Mouse (Mus musculus) neural tube, embryonic 15.5 days (tissue): Measurements from ENCODE around the gene Tbc1d17. TPM values are rescaled to one million over a fixed set of nuclear protein-coding genes. Genes with fewer than 3 reads are reported as not detected.

Experiments used
- ATAC-seq: fragments of 200-750 bp; cut with Nextera tagmentation; 2 replicates; pipeline ENCODE4 v1.8.0; 2017; ENCODE audit warnings: mild to moderate bottlenecking, moderate TSS enrichment, moderate library complexity; ENCODE audit not compliant: low FRiP score
- H3K27ac ChIP-seq: fragments of 300-500 bp; sonication (generic); replicated peaks from 2 replicates; pipeline ENCODE4 v1.5.1; 2015; ENCODE audit warnings: mild to moderate bottlenecking, inconsistent platforms
- H3K27me3 ChIP-seq: fragments of 300-500 bp; sonication (generic); replicated peaks from 2 replicates; pipeline ENCODE4 v1.6.1; 2015; ENCODE audit warnings: inconsistent platforms
- H3K36me3 ChIP-seq: fragments of 300-500 bp; sonication (generic); 2 replicates; pipeline ENCODE4 v1.6.1; 2015; ENCODE audit warnings: inconsistent platforms
- H3K4me1 ChIP-seq: fragments of 300-500 bp; sonication (generic); 2 replicates; pipeline ENCODE4 v1.6.1; 2015; ENCODE audit warnings: inconsistent platforms
- H3K4me2 ChIP-seq: fragments of 300-500 bp; sonication (generic); 2 replicates; pipeline ENCODE4 v1.6.1; 2015; ENCODE audit warnings: inconsistent platforms, mild to moderate bottlenecking, moderate library complexity
- H3K4me3 ChIP-seq: fragments of 300-500 bp; sonication (generic); replicated peaks from 2 replicates; pipeline ENCODE4 v1.5.1; 2015; ENCODE audit warnings: mild to moderate bottlenecking, inconsistent platforms
- H3K9ac ChIP-seq: fragments of 300-500 bp; sonication (generic); replicated peaks from 2 replicates; pipeline ENCODE4 v1.6.1; 2015; ENCODE audit warnings: mild to moderate bottlenecking, inconsistent platforms
- H3K9me3 ChIP-seq: fragments of 300-500 bp; sonication (generic); replicated peaks from 2 replicates; pipeline ENCODE4 v1.6.1; 2016; ENCODE audit warnings: inconsistent platforms
- WGBS: fragments of 180-500 bp; shearing (Covaris S2); methylation state at CpG from one replicate; pipeline ENCODE4 v1.1.7; 2015; ENCODE audit warnings: mixed read lengths; 5-methylcytosine and 5-hydroxymethylcytosine counted together
- microRNA counts: library from miRNA; unstranded; fragments of <30 nt; microRNA quantifications from one replicate; lab custom pipeline; 2016
- microRNA-seq: library from miRNA; unstranded; fragments of <30 nt; microRNA quantifications from one replicate; pipeline ENCODE4, GENCODE M21; 2017
- polyA plus RNA-seq: library from polyadenylated mRNA; unstranded; fragments of >200 nt; fragmentation: Nextera tagmentation; extraction: Ambion mirVana; gene quantifications from 2 replicates; pipeline ENCODE4 v1.2.1, GENCODE M21; 2015

Gene Tbc1d17
- polyA plus RNA-seq, 1 experiment from 2014 or later, result 110 TPM

- Histone ChIP-seq H3K27ac (no peak overlapping the region), H3K27me3 (no peaks in the 10 kb centered on the region), H3K4me2 (no peak overlapping the region), H3K9me3 (no peaks in the 10 kb centered on the region), H3K4me1 (peaks cover 7% of the 10 kb centered on the region), H3K36me3 (no peaks in the 10 kb centered on the region), H3K4me3 (no peak overlapping the region), H3K9ac (no peak overlapping the region)
- WGBS, result 86% methylated on average over 4 of the region's 4 CpGs
- ATAC-seq, result no peak
Observed at GRCm38 (mm10) chr7:44810365-44810764, 38.5 kb downstream of the Tbc1d17 start.

DNA sequence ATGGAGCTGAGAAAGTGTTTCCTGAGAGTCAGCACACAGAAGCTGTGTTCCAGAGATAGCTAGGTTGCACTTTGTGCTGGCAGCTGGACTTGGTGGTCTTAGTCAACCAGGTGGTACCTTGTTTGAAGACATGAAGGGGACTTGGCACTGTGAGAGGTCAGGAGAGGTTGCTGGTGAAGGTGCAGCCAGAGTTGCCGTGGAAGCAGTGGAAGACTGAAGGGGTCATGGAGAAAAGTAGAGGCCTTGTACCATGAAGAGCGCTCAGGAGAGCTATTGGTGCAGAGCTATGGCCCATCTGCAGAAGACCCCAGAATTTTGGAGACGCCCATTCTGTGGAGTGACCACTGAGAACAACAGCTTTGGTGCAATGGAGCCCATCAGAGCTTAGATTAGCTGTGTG, 39.4 kb downstream of the Tbc1d17 start:
- no peak overlapping the region for H3K27ac ChIP-seq
- H3K9ac ChIP-seq, result no peak overlapping the region
- no peaks in the 10 kb centered on the region for H3K27me3 ChIP-seq
- H3K9me3 ChIP-seq, result no peaks in the 10 kb centered on the region
- 90% methylated on average over 3 of the region's 3 CpGs for WGBS
- H3K36me3 ChIP-seq, result no peaks in the 10 kb centered on the region
- no peaks in the 10 kb centered on the region for H3K4me1 ChIP-seq
- H3K4me2 ChIP-seq, result no peak overlapping the region
- no peak overlapping the region for H3K4me3 ChIP-seq
- no peak for ATAC-seq

GRCm38 (mm10) chr7:44808927-44809326, 40.0 kb downstream of the Tbc1d17 start:
- Histone ChIP-seq H3K9ac (no peak overlapping the region), H3K36me3 (no peaks in the 10 kb centered on the region), H3K4me3 (no peak overlapping the region), H3K4me1 (no peaks in the 10 kb centered on the region), H3K27ac (no peak overlapping the region), H3K27me3 (no peaks in the 10 kb centered on the region), H3K4me2 (no peak overlapping the region), H3K9me3 (no peaks in the 10 kb centered on the region)
- WGBS, result 82% methylated on average over 2 of the region's 2 CpGs
- no peak for ATAC-seq

DNA sequence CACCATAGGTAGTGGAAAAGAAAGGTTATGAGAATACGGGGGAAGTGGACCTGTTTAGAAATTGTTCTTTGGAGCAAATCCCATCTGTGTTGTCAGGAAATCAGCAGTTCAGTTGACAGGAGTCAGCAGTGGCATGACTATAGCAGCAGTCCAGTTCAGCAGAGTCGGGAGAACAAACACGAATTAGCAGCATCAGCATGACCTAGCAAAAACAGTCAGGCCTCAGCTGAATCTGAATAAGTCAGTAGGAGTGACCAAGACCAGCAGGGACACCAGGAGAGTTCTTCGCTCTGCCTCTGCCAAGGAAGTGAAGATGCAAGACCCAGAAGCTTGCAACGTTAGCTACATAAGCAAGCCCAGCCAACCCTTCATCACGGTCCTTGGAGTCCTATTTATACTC, 56.1 kb downstream of the Tbc1d17 start:
- 88% methylated on average over 6 of the region's 6 CpGs for WGBS
- Histone ChIP-seq H3K4me1 (no peaks in the 10 kb centered on the region), H3K9me3 (no peaks in the 10 kb centered on the region), H3K4me3 (no peak overlapping the region), H3K9ac (no peak overlapping the region), H3K4me2 (no peak overlapping the region), H3K36me3 (no peaks in the 10 kb centered on the region), H3K27ac (no peak overlapping the region), H3K27me3 (no peaks in the 10 kb centered on the region)
- ATAC-seq, result no peak

DNA sequence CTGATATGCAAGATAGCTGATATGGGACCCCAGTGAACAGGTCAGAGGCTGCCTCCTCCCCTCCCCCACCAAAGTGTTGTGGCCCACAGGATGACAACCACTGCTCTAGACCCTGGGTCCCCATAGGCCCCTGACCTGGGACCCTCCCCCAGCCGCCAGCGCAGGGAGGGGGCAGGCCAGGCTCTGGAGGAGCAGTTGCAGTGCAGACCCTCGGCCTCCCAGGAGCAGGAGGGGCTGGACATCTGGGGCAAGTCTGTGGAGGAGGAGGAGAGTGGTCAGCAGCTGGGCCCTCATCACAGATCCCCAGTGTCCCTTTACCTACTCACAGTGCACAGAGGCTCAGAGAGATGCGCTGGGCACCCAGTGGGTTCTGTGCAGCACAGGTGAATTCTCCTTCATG, 58.8 kb downstream of the Tbc1d17 start:
- WGBS, result 55% methylated on average over 4 of the region's 4 CpGs
- H3K4me3 ChIP-seq, result no peak overlapping the region
- H3K36me3 ChIP-seq, result no peaks in the 10 kb centered on the region

GRCm38 (mm10) chr7:44789531-44789930, 59.3 kb downstream of the Tbc1d17 start:
- no peak overlapping the region for H3K4me3 ChIP-seq
- no peak overlapping the region for H3K4me2 ChIP-seq
- no peak overlapping the region for H3K27ac ChIP-seq
- no peak for ATAC-seq
- H3K9me3 ChIP-seq, result no peaks in the 10 kb centered on the region
- H3K9ac ChIP-seq, result no peak overlapping the region
- WGBS, result 83% methylated on average over 3 of the region's 3 CpGs
- no peaks in the 10 kb centered on the region for H3K36me3 ChIP-seq
- H3K27me3 ChIP-seq, result no peaks in the 10 kb centered on the region; the same call in 1 of the 2 replicates
- no peaks in the 10 kb centered on the region for H3K4me1 ChIP-seq

More for the DNA sequence above, 58.8 kb downstream of the Tbc1d17 start:
- no peaks in the 10 kb centered on the region for H3K9me3 ChIP-seq
- H3K4me1 ChIP-seq, result no peaks in the 10 kb centered on the region
- H3K27ac ChIP-seq, result no peak overlapping the region
- H3K27me3 ChIP-seq, result no peaks in the 10 kb centered on the region; the same call in 1 of the 2 replicates
- H3K4me2 ChIP-seq, result no peak overlapping the region
- H3K9ac ChIP-seq, result no peak overlapping the region
- no peak for ATAC-seq

MicroRNAs within 50 kb of the gene (microRNA counts, 519-probe panel; counts per million panel counts)
- microRNA mmu-miR-707 (lab: Ali Mortazavi, UCI), result not detected

Small RNA genes lying within 50 kb of the gene (microRNA-seq; reads per million reads assigned to microRNA genes)
- not detected for gene Mir707

Other genes starting within 250 kb of the Tbc1d17 start
- gene Myh14, start 178.2 kb downstream of the Tbc1d17 start, polyA plus RNA-seq, result 4.8 and 6.0 TPM in 2 replicates
- gene Izumo2, start 140.3 kb downstream of the Tbc1d17 start, polyA plus RNA-seq, result not detected in 2 replicates
- gene Vrk3, start 100.7 kb downstream of the Tbc1d17 start, polyA plus RNA-seq, result 28.9 and 29.7 TPM in 2 replicates
- gene Zfp473, start 98.0 kb downstream of the Tbc1d17 start, polyA plus RNA-seq, result 1.1 and 1.4 TPM in 2 replicates
- 40.7 and 58.0 TPM in 2 replicates for gene Nup62, start 33.0 kb downstream of the Tbc1d17 start, polyA plus RNA-seq
- 0.78 and 4.7 TPM in 2 replicates for gene Il4i1, start 32.7 kb downstream of the Tbc1d17 start, polyA plus RNA-seq
- 3.6 and 4.1 TPM in 2 replicates for gene Atf5, start 32.4 kb downstream of the Tbc1d17 start, polyA plus RNA-seq
- gene Akt1s1, start 88 bp downstream of the Tbc1d17 start, polyA plus RNA-seq, result 89.9 and 92.0 TPM in 2 replicates
- gene Pnkp, start 8.1 kb upstream of the Tbc1d17 start, polyA plus RNA-seq, result 29.2 and 29.6 TPM in 2 replicates
- 433 and 459 TPM in 2 replicates for gene Ptov1, start 20.7 kb upstream of the Tbc1d17 start, polyA plus RNA-seq
- gene Med25, start 43.6 kb upstream of the Tbc1d17 start, polyA plus RNA-seq, result 136 and 141 TPM in 2 replicates
- gene Fuz, start 47.0 kb upstream of the Tbc1d17 start, polyA plus RNA-seq, result 15.1 and 15.8 TPM in 2 replicates
- 122 and 126 TPM in 2 replicates for gene Ap2a1, start 80.4 kb upstream of the Tbc1d17 start, polyA plus RNA-seq
- 0.14 and 0.24 TPM in 2 replicates for gene Tsks, start 94.1 kb upstream of the Tbc1d17 start, polyA plus RNA-seq
- gene Cpt1c, start 125.8 kb upstream of the Tbc1d17 start, polyA plus RNA-seq, result 55.5 and 59.0 TPM in 2 replicates
- gene Prmt1, start 137.5 kb upstream of the Tbc1d17 start, polyA plus RNA-seq, result 605 and 615 TPM in 2 replicates
- gene Irf3, start 148.6 kb upstream of the Tbc1d17 start, polyA plus RNA-seq, result 56.8 and 70.2 TPM in 2 replicates
- gene Bcl2l12, start 149.6 kb upstream of the Tbc1d17 start, polyA plus RNA-seq, result 9.8 and 19.8 TPM in 2 replicates
- gene Scaf1, start 167.3 kb upstream of the Tbc1d17 start, polyA plus RNA-seq, result 43.3 and 46.1 TPM in 2 replicates
- 14.2 and 24.2 TPM in 2 replicates for gene Rras, start 168.9 kb upstream of the Tbc1d17 start, polyA plus RNA-seq
- 11.4 and 12.3 TPM in 2 replicates for gene Prr12, start 203.8 kb upstream of the Tbc1d17 start, polyA plus RNA-seq
- gene Nosip, start 213.3 kb upstream of the Tbc1d17 start, polyA plus RNA-seq, result 65.8 and 66.5 TPM in 2 replicates
- gene Prrg2, start 213.6 kb upstream of the Tbc1d17 start, polyA plus RNA-seq, result 16.5 and 18.1 TPM in 2 replicates
- 112 and 118 TPM in 2 replicates for gene Rcn3, start 243.1 kb upstream of the Tbc1d17 start, polyA plus RNA-seq